ENCODE assay signal across 8 mouse cellular contexts in the genomic region with DNA sequence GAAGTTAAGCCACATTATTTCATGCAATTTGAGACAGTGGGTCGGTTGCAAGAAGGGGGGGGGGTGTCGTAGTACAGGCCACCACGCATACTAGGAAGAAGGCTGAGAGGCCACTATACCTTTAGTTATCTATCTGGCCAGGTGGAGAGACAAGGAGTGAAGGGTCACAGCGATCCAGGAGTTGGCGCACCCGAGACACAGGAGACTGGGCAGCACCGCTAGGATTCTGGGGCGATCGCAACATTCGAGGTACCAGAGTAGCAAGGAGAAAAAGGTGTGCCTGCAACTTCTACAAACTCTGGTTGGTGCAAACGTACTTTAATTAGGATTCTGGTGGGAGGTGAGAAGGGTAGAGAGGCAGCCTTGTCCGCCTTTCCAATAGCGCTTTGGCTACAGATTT. TPM values are rescaled to one million over a fixed set of nuclear protein-coding genes. Genes with fewer than 3 reads are reported as not detected.
DNase-seq lines count a peak whose midpoint lies in the region; ATAC-seq and TF ChIP-seq lines count a peak whose summit lies in the region.

No protein-coding gene starts in this region.

- no peak overlapping the region for H3K9ac ChIP-seq in hindbrain, embryonic 12.5 days
- H3K9ac ChIP-seq in midbrain, embryonic 13.5 days (replicated peaks): no peak overlapping the region

- peaks cover 78% of the 10 kb centered on the region for H3K27me3 ChIP-seq in hindbrain, embryonic 12.5 days
- peaks cover 84% of the 10 kb centered on the region for H3K27me3 ChIP-seq in midbrain, embryonic 13.5 days

- 5% methylated on average over 13 of the region's 13 CpGs for WGBS in hindbrain, embryonic 12.5 days
- WGBS in midbrain, embryonic 13.5 days: 10% methylated on average over 13 of the region's 13 CpGs

- peak overlapping the region; percentile 72 for H3K4me3 ChIP-seq in layer of hippocampus, adult 2 months
- peak overlapping the region; percentile 97 for H3K4me3 ChIP-seq in bone marrow macrophage, adult 2 months (ENCODE audit: insufficient read depth, low read length)
- H3K4me3 ChIP-seq in hindbrain, embryonic 12.5 days: peak overlapping the region; percentile 48; the same call in 1 of the 2 replicates
- peak overlapping the region; percentile 47; the same call in 1 of the 2 replicates for H3K4me3 ChIP-seq in midbrain, embryonic 13.5 days (replicated peaks)

- no peak for TF ChIP-seq CTCF in layer of hippocampus, adult 2 months (conservative IDR thresholded peaks at IDR 0.05)
- no peak for TF ChIP-seq CTCF in bone marrow macrophage, adult 2 months (IDR thresholded peaks at IDR 0.05; ENCODE audit: low read depth, low read length)

- DNase-seq in layer of hippocampus, adult 2 months (ENCODE audit: low spot score in 2 of 2): no peak
- DNase-seq in layer of hippocampus, adult 8-10 months (ENCODE audit: low spot score in 2 of 2): no peak
- DNase-seq in adipocyte (ENCODE audit: low spot score): no peak
- no peak for DNase-seq in cerebellum, postnatal 36 days
- DNase-seq in right cerebral cortex, adult 2 months (ENCODE audit: low spot score in 2 of 2): no peak

- no peak overlapping the region for H3K27ac ChIP-seq in layer of hippocampus, adult 2 months
- H3K27ac ChIP-seq in bone marrow macrophage, adult 2 months (ENCODE audit: insufficient read depth, low read depth, low read length): peak overlapping the region; percentile 99
- no peak overlapping the region for H3K27ac ChIP-seq in hindbrain, embryonic 12.5 days
- no peak overlapping the region for H3K27ac ChIP-seq in midbrain, embryonic 13.5 days

- no peaks in the 10 kb centered on the region for H3K36me3 ChIP-seq in hindbrain, embryonic 12.5 days
- H3K36me3 ChIP-seq in midbrain, embryonic 13.5 days: no peaks in the 10 kb centered on the region

- H3K4me1 ChIP-seq in bone marrow macrophage, adult 2 months (ENCODE audit: control insufficient read depth, insufficient read depth, low read length): peaks cover 27% of the 10 kb centered on the region
- H3K4me1 ChIP-seq in hindbrain, embryonic 12.5 days: peaks cover 4% of the 10 kb centered on the region
- H3K4me1 ChIP-seq in midbrain, embryonic 13.5 days (replicated peaks): peaks cover 21% of the 10 kb centered on the region

- H3K4me2 ChIP-seq in hindbrain, embryonic 12.5 days (replicated peaks): peak overlapping the region; percentile 67; the same call in 1 of the 2 replicates
- no peak overlapping the region for H3K4me2 ChIP-seq in midbrain, embryonic 13.5 days (replicated peaks)

- TF ChIP-seq POLR2A in bone marrow macrophage, adult 2 months (IDR thresholded peaks at IDR 0.05; ENCODE audit: borderline replicate concordance, low read depth, low read length): no peak

- H3K9me3 ChIP-seq in hindbrain, embryonic 12.5 days (replicated peaks): no peaks in the 10 kb centered on the region
- no peaks in the 10 kb centered on the region for H3K9me3 ChIP-seq in midbrain, embryonic 13.5 days

- ATAC-seq in hindbrain, embryonic 12.5 days (ENCODE audit: low FRiP score): no peak
- no peak for ATAC-seq in midbrain, embryonic 13.5 days

RNA-seq across cellular contexts. Expression of a gene that starts 1.2 kb away (rescaled TPM):
- 1 to 10 TPM; 3.1 to 3.9 TPM for total RNA-seq in layer of hippocampus, adult 2 months (2021)
- total RNA-seq in layer of hippocampus, adult 8-10 months (2022): 10 to 100 TPM in 2 of 4 experiments, 1 to 10 TPM in 2; 5.0 to 12.5 (median 7.5) TPM
- polyA plus RNA-seq in bone marrow macrophage, adult 2 months (2012; ENCODE audit: insufficient read depth, insufficient read length, missing spikeins): 76.7 and 83.5 TPM in 2 replicates
- 1.9 and 2.3 TPM in 2 replicates for polyA plus RNA-seq in hindbrain, embryonic 12.5 days (2016; fragmentation: Nextera tagmentation; extraction: Ambion mirVana)
- 0.92 and 1.3 TPM in 2 replicates for polyA plus RNA-seq in midbrain, embryonic 13.5 days (2015; fragmentation: Nextera tagmentation; extraction: Ambion mirVana)

RNA-seq across cellular contexts. Expression of a gene that starts 28.1 kb away (rescaled TPM):
- 10 to 100 TPM; 11.5 to 12.2 TPM for total RNA-seq in layer of hippocampus, adult 2 months (2021)
- total RNA-seq in layer of hippocampus, adult 8-10 months (2022): 10 to 100 TPM; 11.5 to 14.4 (median 13.5) TPM
- 0.32 and 1.7 TPM in 2 replicates for polyA plus RNA-seq in bone marrow macrophage, adult 2 months (2012; ENCODE audit: insufficient read depth, insufficient read length, missing spikeins)
- polyA plus RNA-seq in hindbrain, embryonic 12.5 days (2016; fragmentation: Nextera tagmentation; extraction: Ambion mirVana): 12.2 and 12.7 TPM in 2 replicates
- 9.9 and 10.1 TPM in 2 replicates for polyA plus RNA-seq in midbrain, embryonic 13.5 days (2015; fragmentation: Nextera tagmentation; extraction: Ambion mirVana)

RNA-seq across cellular contexts. Expression of a gene that starts 54.1 kb away (rescaled TPM):
- total RNA-seq in layer of hippocampus, adult 2 months (2021): 1 to 10 TPM; 4.5 TPM
- total RNA-seq in layer of hippocampus, adult 8-10 months (2022): 1 to 10 TPM; 3.8 to 5.4 (median 4.7) TPM
- 0.32 and 0.39 TPM in 2 replicates for polyA plus RNA-seq in bone marrow macrophage, adult 2 months (2012; ENCODE audit: insufficient read depth, insufficient read length, missing spikeins)
- polyA plus RNA-seq in hindbrain, embryonic 12.5 days (2016; fragmentation: Nextera tagmentation; extraction: Ambion mirVana): 16.3 and 18.9 TPM in 2 replicates
- polyA plus RNA-seq in midbrain, embryonic 13.5 days (2015; fragmentation: Nextera tagmentation; extraction: Ambion mirVana): 10.6 and 11.0 TPM in 2 replicates

Comparison
In these comparisons a context has a peak if more than half of its experiments do, and no peak if none do; other contexts are left out.
1. H3K4me3 ChIP-seq: peak in every context shown above with its lines; median percentile 97 in bone marrow macrophage, adult 2 months; 72 in layer of hippocampus, adult 2 months; 48 in hindbrain, embryonic 12.5 days; 47 in midbrain, embryonic 13.5 days.
2. RNA of a gene that starts 1.2 kb away (polyA plus RNA-seq): 76.7 to 83.5 TPM in bone marrow macrophage, adult 2 months; 1.9 to 2.3 TPM in hindbrain, embryonic 12.5 days and 0.92 to 1.3 TPM in midbrain, embryonic 13.5 days; every median in the first group is over 10 times any median in the second.